Mouse (Mus musculus) olfactory bulb, adult 2 months (tissue): ENCODE results near the gene Dock4.

Source experiments
- CTCF ChIP-seq: fragments of 200-500 bp; IDR thresholded peaks from 2 replicates; pipeline ENCODE4 v1.5.1; 2012; ENCODE audit warnings: low read depth, mild to moderate bottlenecking, low read length, moderate library complexity; ENCODE audit not compliant: insufficient read depth
- POLR2A ChIP-seq: fragments of 200-500 bp; IDR thresholded peaks from 2 replicates; pipeline ENCODE4 v1.6.1; 2012; ENCODE audit warnings: mild to moderate bottlenecking, low read depth, low read length, moderate library complexity; ENCODE audit not compliant: insufficient read depth

DNA sequence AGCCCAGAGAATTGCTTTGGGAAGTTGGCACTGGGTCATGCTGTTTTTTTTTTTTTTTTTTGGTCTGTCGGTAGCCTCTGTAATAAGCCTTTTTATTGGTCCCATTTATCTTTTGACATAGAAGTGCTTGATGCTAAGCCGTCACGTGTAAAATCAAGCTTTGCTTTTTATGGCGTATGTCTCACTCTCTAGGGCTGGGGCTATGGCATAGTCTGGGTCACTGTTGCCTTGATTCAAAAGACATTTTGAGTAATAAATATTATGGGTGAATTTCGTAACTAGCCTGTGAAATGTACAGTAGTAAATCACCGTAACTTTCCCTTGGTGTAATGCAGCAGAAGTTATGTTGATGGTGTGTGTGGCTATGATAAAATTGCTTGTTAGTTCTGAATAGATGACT, 93.0 kb downstream of the Dock4 start:
- TF ChIP-seq POLR2A (no peak), CTCF (no peak)
